Mouse (Mus musculus) embryonic facial prominence, embryonic 13.5 days (tissue): ENCODE measurements around the gene Krtap3-2. TPM values are rescaled to one million over a fixed set of nuclear protein-coding genes. Genes with fewer than 3 reads are reported as not detected.

Source experiments
- ATAC-seq: fragments of 200-750 bp; cut with Nextera tagmentation; 2 replicates; pipeline ENCODE4 v1.8.0; 2017; ENCODE audit warnings: low read depth; ENCODE audit not compliant: insufficient number of reproducible peaks, insufficient read depth, low FRiP score, low TSS enrichment
- H3K27ac ChIP-seq: fragments of 300-500 bp; sonication (generic); 2 replicates; pipeline ENCODE4 v1.5.1; 2015; ENCODE audit warnings: moderate library complexity, mild to moderate bottlenecking, inconsistent platforms
- H3K27me3 ChIP-seq: fragments of 300-500 bp; sonication (generic); 2 replicates; pipeline ENCODE4 v1.6.1; 2015; ENCODE audit warnings: mild to moderate bottlenecking, inconsistent platforms
- H3K36me3 ChIP-seq: fragments of 300-500 bp; sonication (generic); 2 replicates; pipeline ENCODE4 v1.6.1; 2015; ENCODE audit warnings: mild to moderate bottlenecking, inconsistent platforms
- H3K4me1 ChIP-seq: fragments of 300-500 bp; sonication (generic); 2 replicates; pipeline ENCODE4 v1.6.1; 2015; ENCODE audit warnings: inconsistent platforms
- H3K4me2 ChIP-seq: fragments of 300-500 bp; sonication (generic); 2 replicates; pipeline ENCODE4 v1.6.1; 2015; ENCODE audit warnings: moderate library complexity, mild to moderate bottlenecking, inconsistent platforms
- H3K4me3 ChIP-seq: fragments of 300-500 bp; sonication (generic); 2 replicates; pipeline ENCODE4 v1.5.1; 2015; ENCODE audit warnings: mild to moderate bottlenecking, inconsistent platforms
- H3K9ac ChIP-seq: fragments of 300-500 bp; sonication (generic); 2 replicates; pipeline ENCODE4 v1.6.1; 2015; ENCODE audit warnings: mild to moderate bottlenecking, inconsistent platforms
- H3K9me3 ChIP-seq: fragments of 300-500 bp; sonication (generic); 2 replicates; pipeline ENCODE4 v1.6.1; 2016; ENCODE audit warnings: inconsistent platforms
- WGBS: fragments of 180-500 bp; shearing (Covaris S2); methylation state at CpG from one replicate; pipeline ENCODE4 v1.1.7; 2015; ENCODE audit warnings: mixed read lengths; 5-methylcytosine and 5-hydroxymethylcytosine counted together
- polyA plus RNA-seq: library from polyadenylated mRNA; unstranded; fragments of >200 nt; fragmentation: Nextera tagmentation; extraction: Ambion mirVana; gene quantifications from 2 replicates; pipeline ENCODE4 v1.2.1, GENCODE M21; 2015

Krtap3-2 gene
- polyA plus RNA-seq, 1 experiment from 2014 or later, result not detected

- Histone ChIP-seq H3K9ac (no peak overlapping the region), H3K9me3 (no peaks in the 10 kb centered on the region), H3K4me2 (no peak overlapping the region), H3K4me1 (no peaks in the 10 kb centered on the region), H3K36me3 (no peaks in the 10 kb centered on the region), H3K27ac (no peak overlapping the region), H3K4me3 (no peak overlapping the region), H3K27me3 (no peaks in the 10 kb centered on the region)
- 79% methylated on average over 6 of the region's 6 CpGs for WGBS
- ATAC-seq, result no peak
Measured at GRCm38 (mm10) chr11:99562580-99562979, 5.9 kb upstream of the Krtap3-2 start.

- Histone ChIP-seq H3K9me3 (no peaks in the 10 kb centered on the region), H3K36me3 (no peaks in the 10 kb centered on the region), H3K4me2 (no peak within 1 kb of the TSS), H3K4me3 (no peak within 1 kb of the TSS), H3K4me1 (no peaks in the 10 kb centered on the region), H3K9ac (no peak within 1 kb of the TSS), H3K27ac (no peak within 1 kb of the TSS), H3K27me3 (no peaks in the 10 kb centered on the region)
- 91% methylated on average over 9 of the region's 9 CpGs for WGBS
- ATAC-seq, result no peak
Measured at GRCm38 (mm10) chr11:99559366-99559765, 2.7 kb upstream of the Krtap3-2 start, which contains the start of gene Gm11939. Gene Gm11939 (minus strand): TSS chr11:99559466.

GRCm38 (mm10) chr11:99557976-99558745, 1.5 kb upstream of the Krtap3-2 start:
- Histone ChIP-seq H3K27ac (no peak overlapping the region), H3K36me3 (no peaks in the 10 kb centered on the region), H3K4me3 (no peak overlapping the region), H3K9ac (no peak overlapping the region), H3K4me2 (no peak overlapping the region), H3K27me3 (no peaks in the 10 kb centered on the region), H3K9me3 (no peaks in the 10 kb centered on the region), H3K4me1 (no peaks in the 10 kb centered on the region)
- WGBS, result 75% methylated on average over 3 of the region's 3 CpGs
- ATAC-seq, result no peak

- no peaks in the 10 kb centered on the region for H3K9me3 ChIP-seq
- H3K36me3 ChIP-seq, result no peaks in the 10 kb centered on the region
- ATAC-seq, result no peak
- H3K4me3 ChIP-seq, result no peak overlapping the region
- WGBS, result 88% methylated on average over 2 of the region's 2 CpGs
- H3K4me2 ChIP-seq, result no peak overlapping the region
- H3K27ac ChIP-seq, result no peak overlapping the region
- H3K9ac ChIP-seq, result no peak overlapping the region
- H3K27me3 ChIP-seq, result no peaks in the 10 kb centered on the region
- no peaks in the 10 kb centered on the region for H3K4me1 ChIP-seq
Measured at GRCm38 (mm10) chr11:99556195-99556594, 458 bp downstream of the Krtap3-2 start.

- no peaks in the 10 kb centered on the region for H3K36me3 ChIP-seq
- H3K4me3 ChIP-seq, result no peak within 1 kb of the TSS
- 70% methylated on average over 4 of the region's 4 CpGs for WGBS
- H3K27me3 ChIP-seq, result no peaks in the 10 kb centered on the region
- no peaks in the 10 kb centered on the region for H3K4me1 ChIP-seq
- no peak within 1 kb of the TSS for H3K9ac ChIP-seq
- H3K4me2 ChIP-seq, result no peak within 1 kb of the TSS
- ATAC-seq, result no peak
- no peaks in the 10 kb centered on the region for H3K9me3 ChIP-seq
- H3K27ac ChIP-seq, result no peak within 1 kb of the TSS
Measured at GRCm38 (mm10) chr11:99550765-99551164, 5.9 kb downstream of the Krtap3-2 start, which contains the start of gene Krtap3-3. Gene Krtap3-3 (minus strand): TSS chr11:99550865.

- ATAC-seq, result no peak
- Histone ChIP-seq H3K4me3 (no peak overlapping the region), H3K27me3 (no peaks in the 10 kb centered on the region), H3K4me1 (no peaks in the 10 kb centered on the region), H3K36me3 (no peaks in the 10 kb centered on the region), H3K27ac (no peak overlapping the region), H3K9me3 (no peaks in the 10 kb centered on the region), H3K9ac (no peak overlapping the region), H3K4me2 (no peak overlapping the region)
Measured at GRCm38 (mm10) chr11:99547892-99548291, 8.8 kb downstream of the Krtap3-2 start.

- 44% methylated on average over 9 of the region's 9 CpGs for WGBS
- ATAC-seq, result no peak
- H3K27ac ChIP-seq, result no peak overlapping the region
- peaks cover 8% of the 10 kb centered on the region; the same call in 1 of the 2 replicates for H3K4me1 ChIP-seq
- H3K9ac ChIP-seq, result no peak overlapping the region
- no peaks in the 10 kb centered on the region for H3K9me3 ChIP-seq
- H3K4me3 ChIP-seq, result no peak overlapping the region
- no peaks in the 10 kb centered on the region for H3K36me3 ChIP-seq
- H3K4me2 ChIP-seq, result no peak overlapping the region
- H3K27me3 ChIP-seq, result no peaks in the 10 kb centered on the region
Measured at GRCm38 (mm10) chr11:99539721-99540120, 16.9 kb downstream of the Krtap3-2 start.

- no peak for ATAC-seq
- no peak within 1 kb of the TSS for H3K4me2 ChIP-seq
- H3K36me3 ChIP-seq, result no peaks in the 10 kb centered on the region
- no peak within 1 kb of the TSS for H3K9ac ChIP-seq
- no peak within 1 kb of the TSS for H3K27ac ChIP-seq
- H3K9me3 ChIP-seq, result no peaks in the 10 kb centered on the region
- no peak within 1 kb of the TSS for H3K4me3 ChIP-seq
- H3K27me3 ChIP-seq, result no peaks in the 10 kb centered on the region
- no peaks in the 10 kb centered on the region for H3K4me1 ChIP-seq
- 77% methylated on average over 13 of the region's 13 CpGs for WGBS
Measured at GRCm38 (mm10) chr11:99521288-99521860, 35.3 kb downstream of the Krtap3-2 start, which contains the start of gene Krt39. Gene Krt39 (minus strand): TSS chr11:99521338.

- no peak for ATAC-seq
- no peaks in the 10 kb centered on the region for H3K27me3 ChIP-seq
- H3K4me3 ChIP-seq, result no peak overlapping the region
- H3K9ac ChIP-seq, result no peak overlapping the region
- 76% methylated on average over 8 of the region's 8 CpGs for WGBS
- no peaks in the 10 kb centered on the region for H3K4me1 ChIP-seq
- H3K9me3 ChIP-seq, result no peaks in the 10 kb centered on the region
- no peak overlapping the region for H3K4me2 ChIP-seq
- H3K36me3 ChIP-seq, result no peaks in the 10 kb centered on the region
- H3K27ac ChIP-seq, result no peak overlapping the region
Measured at GRCm38 (mm10) chr11:99514098-99514497, 42.6 kb downstream of the Krtap3-2 start.

Other genes with a start within 250 kb of the Krtap3-2 start
- gene Krt25, start 233.9 kb downstream of the Krtap3-2 start, polyA plus RNA-seq, result 0.12 and 0.34 TPM in 2 replicates
- 0.14 TPM in 1 of 2 replicates, not detected in the other for gene Krt26, start 218.9 kb downstream of the Krtap3-2 start, polyA plus RNA-seq
- 0.33 and 0.39 TPM in 2 replicates for gene Krt27, start 205.7 kb downstream of the Krtap3-2 start, polyA plus RNA-seq
- gene Krt28, start 181.9 kb downstream of the Krtap3-2 start, polyA plus RNA-seq, result 1.1 and 1.4 TPM in 2 replicates
- gene Krt10, start 167.5 kb downstream of the Krtap3-2 start, polyA plus RNA-seq, result 46.0 and 60.4 TPM in 2 replicates
- gene Krt12, start 134.6 kb downstream of the Krtap3-2 start, polyA plus RNA-seq, result not detected in 2 replicates
- gene Krt20, start 118.7 kb downstream of the Krtap3-2 start, polyA plus RNA-seq, result 0.24 and 3.2 TPM in 2 replicates
- gene Krt23, start 63.7 kb downstream of the Krtap3-2 start, polyA plus RNA-seq, result 5.1 and 9.0 TPM in 2 replicates
- gene Krt39, start 35.5 kb downstream of the Krtap3-2 start, polyA plus RNA-seq, result not detected in 2 replicates
- not detected in 2 replicates for gene Krt40, start 13.7 kb downstream of the Krtap3-2 start, polyA plus RNA-seq
- not detected in 2 replicates for gene Krtap3-3, start 6.0 kb downstream of the Krtap3-2 start, polyA plus RNA-seq
- gene Gm11939, start 2.6 kb upstream of the Krtap3-2 start, polyA plus RNA-seq, result not detected in 2 replicates
- gene Krtap3-1, start 9.8 kb upstream of the Krtap3-2 start, polyA plus RNA-seq, result not detected in 2 replicates
- gene Krtap1-5, start 24.2 kb upstream of the Krtap3-2 start, polyA plus RNA-seq, result not detected in 2 replicates
- not detected in 2 replicates for gene Krtap1-4, start 26.8 kb upstream of the Krtap3-2 start, polyA plus RNA-seq
- not detected in 2 replicates for gene Krtap1-3, start 34.5 kb upstream of the Krtap3-2 start, polyA plus RNA-seq
- not detected in 2 replicates for gene Krtap9-3, start 41.3 kb upstream of the Krtap3-2 start, polyA plus RNA-seq
- not detected in 2 replicates for gene Gm11938, start 46.5 kb upstream of the Krtap3-2 start, polyA plus RNA-seq
- gene Gm11937, start 53.3 kb upstream of the Krtap3-2 start, polyA plus RNA-seq, result not detected in 2 replicates
- gene Krtap2-4, start 58.0 kb upstream of the Krtap3-2 start, polyA plus RNA-seq, result not detected in 2 replicates
- gene Gm11562, start 63.6 kb upstream of the Krtap3-2 start, polyA plus RNA-seq, result not detected in 2 replicates
- gene Krtap4-1, start 71.4 kb upstream of the Krtap3-2 start, polyA plus RNA-seq, result not detected in 2 replicates
- gene Krtap4-2, start 78.2 kb upstream of the Krtap3-2 start, polyA plus RNA-seq, result not detected in 2 replicates
- gene Krtap4-7, start 87.2 kb upstream of the Krtap3-2 start, polyA plus RNA-seq, result not detected in 2 replicates
- not detected in 2 replicates for gene Gm11555, start 93.4 kb upstream of the Krtap3-2 start, polyA plus RNA-seq
- gene Gm11563, start 102.1 kb upstream of the Krtap3-2 start, polyA plus RNA-seq, result not detected in 2 replicates
- not detected in 2 replicates for gene Krtap4-6, start 109.1 kb upstream of the Krtap3-2 start, polyA plus RNA-seq
- gene Gm14190, start 133.9 kb upstream of the Krtap3-2 start, polyA plus RNA-seq, result not detected in 2 replicates
- not detected in 2 replicates for gene Gm14180, start 177.4 kb upstream of the Krtap3-2 start, polyA plus RNA-seq
- gene Gm11595, start 216.1 kb upstream of the Krtap3-2 start, polyA plus RNA-seq, result not detected in 2 replicates
- not detected in 2 replicates for gene Krtap4-8, start 223.9 kb upstream of the Krtap3-2 start, polyA plus RNA-seq
- not detected in 2 replicates for gene Krtap4-9, start 228.3 kb upstream of the Krtap3-2 start, polyA plus RNA-seq
- not detected in 2 replicates for gene Gm11596, start 236.6 kb upstream of the Krtap3-2 start, polyA plus RNA-seq
- gene Gm11569, start 242.1 kb upstream of the Krtap3-2 start, polyA plus RNA-seq, result not detected in 2 replicates
- not detected in 2 replicates for gene Gm11554, start 247.6 kb upstream of the Krtap3-2 start, polyA plus RNA-seq